Comparison of ENCODE assay signal across 9 mouse cellular contexts in genomic region chr4:135801543-135801942, GRCm38 (mm10). TPM values are rescaled to one million over a fixed set of nuclear protein-coding genes. Genes with fewer than 3 reads are reported as not detected.
DNase-seq lines count a peak whose midpoint lies in the region; ATAC-seq and TF ChIP-seq lines count a peak whose summit lies in the region.
"Had no signal": no experiment of that assay in that cellular context is flagged by ENCODE, and none has a peak within 500 bp of the region (broad histone marks: within the 10 kb centered on the region; RNA-seq: fewer than 3 reads in every experiment).

No protein-coding gene starts in this region.

- no peaks in the 10 kb centered on the region for H3K27me3 ChIP-seq in neural tube, embryonic 15.5 days (replicated peaks)
- H3K27me3 ChIP-seq in limb, embryonic 13.5 days = no peaks in the 10 kb centered on the region
- H3K27me3 ChIP-seq in stomach, postnatal 0 days (ENCODE audit: control insufficient read depth, insufficient read depth, low read length) = no peaks in the 10 kb centered on the region
- H3K27me3 ChIP-seq: embryonic facial prominence, embryonic 15.5 days had no signal

- no peak overlapping the region for H3K9ac ChIP-seq in neural tube, embryonic 15.5 days (replicated peaks)
- no peak overlapping the region for H3K9ac ChIP-seq in limb, embryonic 13.5 days
- no peak overlapping the region for H3K9ac ChIP-seq in stomach, postnatal 0 days (ENCODE audit: low read length)
- H3K9ac ChIP-seq: embryonic facial prominence, embryonic 15.5 days had no signal

- WGBS in neural tube, embryonic 15.5 days = 26% methylated on average over 8 of the region's 8 CpGs
- WGBS in limb, embryonic 13.5 days = 20% methylated on average over 8 of the region's 8 CpGs
- 17% methylated on average over 8 of the region's 8 CpGs for WGBS in stomach, postnatal 0 days

- peaks cover 7% of the 10 kb centered on the region; the same call in 1 of the 2 replicates for H3K4me1 ChIP-seq in neural tube, embryonic 15.5 days
- peaks cover 7% of the 10 kb centered on the region; the same call in 1 of the 2 replicates for H3K4me1 ChIP-seq in limb, embryonic 13.5 days
- H3K4me1 ChIP-seq in stomach, postnatal 0 days (replicated peaks; ENCODE audit: control insufficient read depth, insufficient read depth) = 0 out of 2 replicates have a peak, but pooled peaks cover 3% of the 10 kb centered on the region

- no peak for TF ChIP-seq EP300 in stomach, postnatal 0 days (optimal IDR thresholded peaks at IDR 0.05)

- H3K9me3 ChIP-seq in neural tube, embryonic 15.5 days (replicated peaks) = no peaks in the 10 kb centered on the region
- H3K9me3 ChIP-seq in limb, embryonic 13.5 days = no peaks in the 10 kb centered on the region; the same call in 1 of the 2 replicates
- H3K9me3 ChIP-seq in stomach, postnatal 0 days (ENCODE audit: control insufficient read depth, low read length) = no peaks in the 10 kb centered on the region
- H3K9me3 ChIP-seq: embryonic facial prominence, embryonic 15.5 days had no signal

- no peaks in the 10 kb centered on the region for H3K36me3 ChIP-seq in neural tube, embryonic 15.5 days
- no peaks in the 10 kb centered on the region for H3K36me3 ChIP-seq in limb, embryonic 13.5 days
- H3K36me3 ChIP-seq in stomach, postnatal 0 days (ENCODE audit: control insufficient read depth, insufficient read depth, low read length) = no peaks in the 10 kb centered on the region
- H3K36me3 ChIP-seq: embryonic facial prominence, embryonic 15.5 days had no signal

- peak; percentile 90 for DNase-seq in neural tube, embryonic 10.5 days (ENCODE audit: extremely low spot score, low spot score)
- peak; percentile 92 to 93 for DNase-seq in cerebellum, postnatal 4 days (ENCODE audit: low spot score in 2 of 2)
- peak; percentile 86 to 93 for DNase-seq in gastrocnemius, postnatal 36 days
- DNase-seq in kidney, adult 9 months = peak; percentile 98
- peak; percentile 87 for DNase-seq in naive thymus-derived CD4-positive, alpha-beta T cell, adult 2 months (ENCODE audit: low read depth)
- peak; percentile 89 for DNase-seq in stomach, postnatal 0 days (ENCODE audit: low spot score)

- no peak overlapping the region for H3K27ac ChIP-seq in neural tube, embryonic 15.5 days (replicated peaks)
- no peak overlapping the region for H3K27ac ChIP-seq in limb, embryonic 13.5 days
- no peak overlapping the region for H3K27ac ChIP-seq in stomach, postnatal 0 days (replicated peaks)
- H3K27ac ChIP-seq: embryonic facial prominence, embryonic 15.5 days had no signal

- H3K4me2 ChIP-seq in neural tube, embryonic 15.5 days = no peak overlapping the region
- H3K4me2 ChIP-seq in limb, embryonic 13.5 days (replicated peaks) = no peak overlapping the region
- no peak overlapping the region for H3K4me2 ChIP-seq in stomach, postnatal 0 days (replicated peaks; ENCODE audit: low read depth)
- H3K4me2 ChIP-seq: embryonic facial prominence, embryonic 15.5 days had no signal

- TF ChIP-seq CTCF in stomach, postnatal 0 days (IDR thresholded peaks at IDR 0.05; ENCODE audit: low read depth) = peak; percentile 98

- intact Hi-C loops in gastrocnemius, postnatal 36 days (cut with DNase I) = loop anchor here (1.0 to 5.0 kb wide), 2 partner anchors 76 to 131 kb away; no protein-coding TSS in a partner anchor

- no peak overlapping the region for H3K4me3 ChIP-seq in neural tube, embryonic 15.5 days (replicated peaks)
- no peak overlapping the region for H3K4me3 ChIP-seq in limb, embryonic 13.5 days
- no peak overlapping the region for H3K4me3 ChIP-seq in stomach, postnatal 0 days (ENCODE audit: low read depth, low read length)
- H3K4me3 ChIP-seq: embryonic facial prominence, embryonic 15.5 days had no signal

- ATAC-seq in neural tube, embryonic 15.5 days (ENCODE audit: low FRiP score) = no peak
- peak; percentile 67; the same call in 1 of the 2 replicates for ATAC-seq in limb, embryonic 13.5 days (ENCODE audit: low FRiP score, low read depth)
- peak; percentile 68 for ATAC-seq in stomach, postnatal 0 days (ENCODE audit: low FRiP score, low TSS enrichment)

RNA-seq across cellular contexts. Expression of gene Myom3, which starts 42.0 kb away (rescaled TPM):
- polyA plus RNA-seq in neural tube, embryonic 15.5 days (2015; fragmentation: Nextera tagmentation; extraction: Ambion mirVana) = 1.0 and 1.1 TPM in 2 replicates
- 10 to 100 TPM; 23.1 to 57.4 TPM for total RNA-seq in gastrocnemius, postnatal 36 days (2021)
- 4.8 and 5.4 TPM in 2 replicates for polyA plus RNA-seq in limb, embryonic 13.5 days (2015; fragmentation: Nextera tagmentation; extraction: Ambion mirVana)
- 0.46 and 0.59 TPM in 2 replicates for polyA plus RNA-seq in stomach, postnatal 0 days (2015; fragmentation: Nextera tagmentation; extraction: Ambion mirVana)

RNA-seq across cellular contexts. Expression of gene Srsf10, which starts 54.0 kb away (rescaled TPM):
- 157 and 178 TPM in 2 replicates for polyA plus RNA-seq in neural tube, embryonic 15.5 days (2015; fragmentation: Nextera tagmentation; extraction: Ambion mirVana)
- 10 to 100 TPM; 23.7 to 23.9 TPM for total RNA-seq in gastrocnemius, postnatal 36 days (2021)
- polyA plus RNA-seq in limb, embryonic 13.5 days (2015; fragmentation: Nextera tagmentation; extraction: Ambion mirVana) = 323 and 330 TPM in 2 replicates
- polyA plus RNA-seq in stomach, postnatal 0 days (2015; fragmentation: Nextera tagmentation; extraction: Ambion mirVana) = 83.7 and 88.1 TPM in 2 replicates
